Mouse (Mus musculus): Measurements from ENCODE around the gene Ano6. TPM values are rescaled to one million over a fixed set of nuclear protein-coding genes. Genes with fewer than 3 reads are reported as not detected.

Gene Ano6
- total RNA-seq, 2 experiments from 2014 or later, result 54.4 to 72.8 TPM

- peak; percentile 72 for DNase-seq
Measured at GRCm38 (mm10) chr15:95932358-95932757, 141.7 kb downstream of the Ano6 start.

GRCm38 (mm10) chr15:95935141-95935540 is 144.5 kb downstream of the Ano6 start:
- no peak for DNase-seq

- peak; percentile 38 for DNase-seq
Measured at GRCm38 (mm10) chr15:95943470-95943869, 152.8 kb downstream of the Ano6 start.

GRCm38 (mm10) chr15:95944299-95944698 is 153.7 kb downstream of the Ano6 start:
- no peak for DNase-seq

GRCm38 (mm10) chr15:95945951-95946708 is 155.5 kb downstream of the Ano6 start:
- no peak for DNase-seq

- DNase-seq, result no peak
Measured at GRCm38 (mm10) chr15:95948411-95948810, 157.8 kb downstream of the Ano6 start.

GRCm38 (mm10) chr15:95949336-95949735 is 158.7 kb downstream of the Ano6 start:
- DNase-seq, result no peak

- DNase-seq, result peak; percentile 35
Measured at GRCm38 (mm10) chr15:95951497-95951896, 160.9 kb downstream of the Ano6 start.

- no peak for DNase-seq
Measured at GRCm38 (mm10) chr15:95956692-95957091, 166.0 kb downstream of the Ano6 start.

- DNase-seq, result no peak
Measured at GRCm38 (mm10) chr15:95962411-95963123, 171.9 kb downstream of the Ano6 start.

- no peak for DNase-seq
Measured at GRCm38 (mm10) chr15:95963124-95963482, 172.5 kb downstream of the Ano6 start.

- no peak for DNase-seq
Measured at GRCm38 (mm10) chr15:95963533-95964250, 173.0 kb downstream of the Ano6 start.

GRCm38 (mm10) chr15:95964251-95964561 is 173.6 kb downstream of the Ano6 start:
- no peak for DNase-seq

- DNase-seq, result no peak
Measured at GRCm38 (mm10) chr15:95966979-95967378, 176.3 kb downstream of the Ano6 start.

GRCm38 (mm10) chr15:95967516-95968196 is 177.0 kb downstream of the Ano6 start:
- DNase-seq, result no peak

GRCm38 (mm10) chr15:95969596-95969995 is 179.0 kb downstream of the Ano6 start:
- DNase-seq, result no peak

- DNase-seq, result no peak
Measured at GRCm38 (mm10) chr15:95970176-95970575, 179.5 kb downstream of the Ano6 start.

- no peak for DNase-seq
Measured at GRCm38 (mm10) chr15:95970691-95971090, 180.0 kb downstream of the Ano6 start.

- no peak for DNase-seq
Measured at GRCm38 (mm10) chr15:95971302-95971701, 180.7 kb downstream of the Ano6 start.

- DNase-seq, result no peak
Measured at GRCm38 (mm10) chr15:95972156-95972555, 181.5 kb downstream of the Ano6 start.

GRCm38 (mm10) chr15:95972621-95973020 is 182.0 kb downstream of the Ano6 start:
- DNase-seq, result no peak

- DNase-seq, result no peak
Measured at GRCm38 (mm10) chr15:95974021-95974597, 183.5 kb downstream of the Ano6 start.

Measured in adrenal gland, postnatal 10 days (tissue).